Mouse (Mus musculus): Measurements from ENCODE around the gene B3galt1.

B3galt1 gene

GRCm38 (mm10) chr2:67565480-67566331 lies at the start of gene B3galt1:
B3galt1 (plus strand) TSS chr2:67565871.
- peak; percentile 86 to 87 for DNase-seq (ENCODE audit: low spot score in 2 of 2)

- DNase-seq (ENCODE audit: low spot score in 2 of 2) = no peak
Measured at GRCm38 (mm10) chr2:67516405-67516804, 49.3 kb upstream of the B3galt1 start.

- DNase-seq (ENCODE audit: low spot score in 2 of 2) = no peak
Measured at GRCm38 (mm10) chr2:67535347-67535746, 30.3 kb upstream of the B3galt1 start.

- DNase-seq (ENCODE audit: low spot score in 2 of 2) = no peak
Measured at GRCm38 (mm10) chr2:67539426-67539825, 26.2 kb upstream of the B3galt1 start.

- no peak for DNase-seq (ENCODE audit: low spot score in 2 of 2)
Measured at GRCm38 (mm10) chr2:67541957-67542696, 23.5 kb upstream of the B3galt1 start.

GRCm38 (mm10) chr2:67544426-67544825 lies 21.2 kb upstream of the B3galt1 start:
- no peak for DNase-seq (ENCODE audit: low spot score in 2 of 2)

GRCm38 (mm10) chr2:67564851-67565479 lies 706 bp upstream of the B3galt1 start:
- DNase-seq (ENCODE audit: low spot score in 2 of 2) = peak; percentile 57 to 58

GRCm38 (mm10) chr2:67566566-67566965 lies 895 bp downstream of the B3galt1 start:
- peak in 1 of 2 experiments; percentile 11 for DNase-seq (ENCODE audit: low spot score in 2 of 2)

GRCm38 (mm10) chr2:67567141-67567680 lies 1.5 kb downstream of the B3galt1 start:
- peak in 1 of 2 experiments; percentile 9 for DNase-seq (ENCODE audit: low spot score in 2 of 2)

- DNase-seq (ENCODE audit: low spot score in 2 of 2) = peak in 1 of 2 experiments; percentile 13
Measured at GRCm38 (mm10) chr2:67576634-67577033, 11.0 kb downstream of the B3galt1 start.

GRCm38 (mm10) chr2:67583091-67583490 lies 17.4 kb downstream of the B3galt1 start:
- no peak for DNase-seq (ENCODE audit: low spot score in 2 of 2)

GRCm38 (mm10) chr2:67590408-67590807 lies 24.7 kb downstream of the B3galt1 start:
- no peak for DNase-seq (ENCODE audit: low spot score in 2 of 2)

GRCm38 (mm10) chr2:67591831-67592629 lies 26.4 kb downstream of the B3galt1 start:
- DNase-seq (ENCODE audit: low spot score in 2 of 2) = no peak

GRCm38 (mm10) chr2:67622902-67623301 lies 57.2 kb downstream of the B3galt1 start:
- no peak for DNase-seq (ENCODE audit: low spot score in 2 of 2)

GRCm38 (mm10) chr2:67627667-67628066 lies 62.0 kb downstream of the B3galt1 start:
- DNase-seq (ENCODE audit: low spot score in 2 of 2) = no peak

GRCm38 (mm10) chr2:67628289-67628688 lies 62.6 kb downstream of the B3galt1 start:
- DNase-seq (ENCODE audit: low spot score in 2 of 2) = no peak

- no peak for DNase-seq (ENCODE audit: low spot score in 2 of 2)
Measured at GRCm38 (mm10) chr2:67654847-67655246, 89.2 kb downstream of the B3galt1 start.

GRCm38 (mm10) chr2:67657372-67657771 lies 91.7 kb downstream of the B3galt1 start:
- no peak for DNase-seq (ENCODE audit: low spot score in 2 of 2)

GRCm38 (mm10) chr2:67658091-67658490 lies 92.4 kb downstream of the B3galt1 start:
- DNase-seq (ENCODE audit: low spot score in 2 of 2) = no peak

- DNase-seq (ENCODE audit: low spot score in 2 of 2) = no peak
Measured at GRCm38 (mm10) chr2:67671721-67672120, 106.0 kb downstream of the B3galt1 start.

GRCm38 (mm10) chr2:67677697-67678096 lies 112.0 kb downstream of the B3galt1 start:
- no peak for DNase-seq (ENCODE audit: low spot score in 2 of 2)
